Mouse (Mus musculus): Measurements from ENCODE around the gene Poll. TPM values are rescaled to one million over a fixed set of nuclear protein-coding genes. Genes with fewer than 3 reads are reported as not detected.

Poll gene
- total and polyA plus RNA-seq, 3 experiments: 7.6 to 15.9 (median 9.4) TPM

DNA sequence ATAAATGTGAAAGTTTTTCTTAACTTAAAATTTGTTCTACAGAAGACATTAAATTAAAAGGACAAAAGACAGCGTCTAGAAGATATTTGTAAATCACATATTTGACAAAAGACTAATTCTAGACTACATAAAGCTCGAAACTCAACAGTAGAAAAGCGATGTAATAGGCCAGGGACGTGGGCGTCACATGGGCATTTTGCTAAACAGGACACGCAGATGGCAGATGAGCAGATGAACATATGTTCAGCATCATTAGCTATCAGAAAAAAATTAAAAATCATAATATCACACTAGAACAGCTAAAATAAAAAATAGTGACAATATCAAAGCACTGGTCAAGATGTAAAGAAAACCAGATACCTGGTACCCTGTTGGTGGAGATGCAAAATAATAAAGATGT lies 29.4 kb upstream of the Poll start:
- no peak for ATAC-seq (ENCODE audit: extremely low read depth, insufficient number of reproducible peaks, low FRiP score, poor library complexity, severe bottlenecking)
- H3K27me3 ChIP-seq (ENCODE audit: insufficient read depth, low read length): no peaks in the 10 kb centered on the region
- H3K9me3 ChIP-seq (replicated peaks): no peaks in the 10 kb centered on the region

DNA sequence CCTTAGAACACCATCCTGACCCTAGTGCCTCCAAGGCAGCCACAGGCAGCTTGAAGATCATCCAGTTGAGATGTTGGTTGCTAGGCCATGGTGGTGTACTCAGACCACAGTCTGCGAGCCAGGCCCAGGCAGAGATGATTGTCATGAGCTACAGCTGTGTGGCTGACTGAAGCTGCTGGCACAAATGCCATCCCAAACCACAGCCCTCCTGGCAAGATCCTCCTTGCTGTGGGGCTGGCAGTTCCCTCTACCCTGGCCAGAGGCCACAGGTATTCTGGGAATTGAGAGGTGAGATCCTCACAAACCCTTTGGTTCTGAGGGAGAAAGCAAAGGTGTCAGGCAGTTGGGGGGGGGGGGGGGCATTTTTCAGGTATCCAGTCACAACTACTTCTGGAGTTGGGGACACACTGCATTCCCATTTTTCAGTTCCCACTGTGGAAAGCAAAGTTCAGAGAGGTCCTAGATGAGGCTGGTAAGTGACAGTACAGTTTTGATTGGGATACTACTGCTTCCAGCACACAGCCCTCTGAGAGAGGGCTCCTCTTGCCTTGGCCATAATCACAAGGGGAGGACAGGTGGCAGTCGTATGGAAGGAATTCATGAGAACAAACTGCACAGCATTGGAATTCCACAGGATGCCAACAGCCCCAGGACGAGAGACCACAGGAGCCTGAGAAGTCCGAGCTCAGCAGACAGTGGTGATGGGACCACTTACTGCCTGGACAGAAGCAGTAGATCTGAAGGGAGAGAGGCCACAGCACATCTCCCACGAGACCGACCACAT lies 27.4 kb upstream of the Poll start:
- H3K9me3 ChIP-seq (replicated peaks): no peaks in the 10 kb centered on the region
- TF ChIP-seq POLR2AphosphoS5 (IDR thresholded peaks at IDR 0.05; ENCODE audit: insufficient replicate concordance, low read depth, low read length) (no peak), CTCF (IDR thresholded peaks at IDR 0.05; ENCODE audit: low read depth, low read length) (no peak), GATA1 (IDR thresholded peaks at IDR 0.05; ENCODE audit: borderline replicate concordance, low read length) (no peak), GATA2 (IDR thresholded peaks at IDR 0.05; ENCODE audit: borderline replicate concordance, low read depth, low read length) (no peak), TAL1 (conservative IDR thresholded peaks at IDR 0.05; ENCODE audit: low read depth, low read length) (no peak)
- ATAC-seq (ENCODE audit: extremely low read depth, insufficient number of reproducible peaks, low FRiP score, poor library complexity, severe bottlenecking): no peak
- H3K4me3 ChIP-seq (ENCODE audit: low read depth, low read length): no peak overlapping the region
- DNase-seq (ENCODE audit: low spot score): no peak
- peaks cover 79% of the 10 kb centered on the region for H3K36me3 ChIP-seq (replicated peaks)
- peaks cover 21% of the 10 kb centered on the region for H3K4me1 ChIP-seq (ENCODE audit: insufficient read depth, low read depth, low read length)
- H3K27me3 ChIP-seq (ENCODE audit: insufficient read depth, low read length): no peaks in the 10 kb centered on the region

More for the DNA sequence above, 29.4 kb upstream of the Poll start:
- peaks cover 33% of the 10 kb centered on the region for H3K4me1 ChIP-seq (ENCODE audit: insufficient read depth, low read depth, low read length)
- H3K36me3 ChIP-seq (replicated peaks): peaks cover 78% of the 10 kb centered on the region
- no peak for DNase-seq (ENCODE audit: low spot score)
- H3K4me3 ChIP-seq (ENCODE audit: low read depth, low read length): no peak overlapping the region
- TF ChIP-seq TAL1 (conservative IDR thresholded peaks at IDR 0.05; ENCODE audit: low read depth, low read length): no peak
- TF ChIP-seq CTCF (IDR thresholded peaks at IDR 0.05; ENCODE audit: low read depth, low read length): no peak
- no peak for TF ChIP-seq GATA1 (IDR thresholded peaks at IDR 0.05; ENCODE audit: borderline replicate concordance, low read length)
- TF ChIP-seq POLR2AphosphoS5 (IDR thresholded peaks at IDR 0.05; ENCODE audit: insufficient replicate concordance, low read depth, low read length): no peak
- TF ChIP-seq GATA2 (IDR thresholded peaks at IDR 0.05; ENCODE audit: borderline replicate concordance, low read depth, low read length): no peak

DNA sequence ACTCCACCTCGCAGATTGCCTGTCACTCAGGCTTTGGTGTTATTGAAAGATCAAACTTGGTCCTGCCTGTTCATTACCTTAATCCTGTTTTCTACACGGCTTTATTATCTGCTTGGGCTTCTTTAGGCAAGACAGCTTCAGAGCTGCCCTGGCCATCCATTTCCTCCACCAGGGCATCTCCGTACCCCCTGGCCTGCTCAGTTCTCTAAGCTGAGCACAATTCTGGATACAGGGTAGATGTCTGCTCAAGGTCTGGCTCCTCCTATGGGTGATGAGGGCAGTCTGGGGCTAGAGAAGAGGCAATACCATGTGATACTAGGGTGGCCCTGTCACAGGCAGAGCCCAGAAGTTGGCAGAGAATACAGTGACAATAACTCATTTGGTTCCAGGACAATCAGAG lies 26.5 kb upstream of the Poll start:
- Histone ChIP-seq H3K4me3 (ENCODE audit: low read depth, low read length) (no peak overlapping the region), H3K36me3 (replicated peaks) (peaks cover 79% of the 10 kb centered on the region), H3K4me1 (ENCODE audit: insufficient read depth, low read depth, low read length) (peaks cover 18% of the 10 kb centered on the region), H3K27me3 (ENCODE audit: insufficient read depth, low read length) (no peaks in the 10 kb centered on the region), H3K9me3 (replicated peaks) (no peaks in the 10 kb centered on the region)
- TF ChIP-seq GATA2 (IDR thresholded peaks at IDR 0.05; ENCODE audit: borderline replicate concordance, low read depth, low read length) (no peak), POLR2AphosphoS5 (IDR thresholded peaks at IDR 0.05; ENCODE audit: insufficient replicate concordance, low read depth, low read length) (no peak), GATA1 (IDR thresholded peaks at IDR 0.05; ENCODE audit: borderline replicate concordance, low read length) (no peak)
- ATAC-seq (ENCODE audit: extremely low read depth, insufficient number of reproducible peaks, low FRiP score, poor library complexity, severe bottlenecking) (no peak), DNase-seq (ENCODE audit: low spot score) (no peak)

DNA sequence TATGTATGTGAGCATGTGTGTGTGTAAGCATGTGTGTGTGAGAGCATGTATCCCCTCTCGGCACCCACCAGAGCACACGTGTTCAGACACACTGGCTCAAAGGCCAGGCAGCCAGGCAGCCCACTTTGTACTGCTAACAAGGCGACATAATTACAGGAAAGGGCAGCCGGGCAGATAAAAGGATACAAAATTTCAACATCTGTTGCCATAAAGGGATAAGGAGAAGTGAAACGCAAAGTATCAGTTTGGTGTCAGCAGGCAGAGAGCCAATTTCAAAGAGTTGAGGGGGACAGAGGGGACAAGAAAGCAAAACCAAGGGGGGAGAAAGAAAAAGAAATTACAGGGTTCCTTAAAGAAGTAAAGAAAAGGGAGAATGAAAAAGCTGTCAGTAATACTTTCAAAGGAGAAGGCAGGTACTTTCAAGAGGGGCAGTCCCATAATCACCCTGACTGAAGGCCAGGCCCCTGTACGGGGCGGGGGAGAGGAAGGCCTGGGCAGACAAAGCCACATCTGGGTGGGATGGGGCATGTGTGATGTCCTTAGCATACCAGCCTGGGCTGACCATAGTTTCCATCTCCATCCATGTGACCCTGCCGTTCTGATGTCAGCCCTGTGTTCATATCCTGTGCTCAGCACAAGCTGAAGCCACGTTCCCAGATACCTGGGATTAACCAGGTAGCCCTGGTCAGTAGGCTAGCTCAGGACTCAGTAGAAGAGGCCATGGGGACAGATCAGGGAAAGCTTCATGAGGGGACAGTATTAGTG lies 24.7 kb upstream of the Poll start:
- Histone ChIP-seq H3K27me3 (ENCODE audit: insufficient read depth, low read length) (no peaks in the 10 kb centered on the region), H3K36me3 (replicated peaks) (peaks cover 90% of the 10 kb centered on the region), H3K4me1 (ENCODE audit: insufficient read depth, low read depth, low read length) (peaks cover 25% of the 10 kb centered on the region), H3K4me3 (ENCODE audit: low read depth, low read length) (no peak overlapping the region; the same call in 1 of the 2 replicates), H3K9me3 (replicated peaks) (no peaks in the 10 kb centered on the region)
- DNase-seq (ENCODE audit: low spot score): no peak
- TF ChIP-seq GATA2 (IDR thresholded peaks at IDR 0.05; ENCODE audit: borderline replicate concordance, low read depth, low read length) (no peak), POLR2AphosphoS5 (IDR thresholded peaks at IDR 0.05; ENCODE audit: insufficient replicate concordance, low read depth, low read length) (no peak), TAL1 (conservative IDR thresholded peaks at IDR 0.05; ENCODE audit: low read depth, low read length) (no peak), CTCF (IDR thresholded peaks at IDR 0.05; ENCODE audit: low read depth, low read length) (no peak), GATA1 (IDR thresholded peaks at IDR 0.05; ENCODE audit: borderline replicate concordance, low read length) (no peak)
- ATAC-seq (ENCODE audit: extremely low read depth, insufficient number of reproducible peaks, low FRiP score, poor library complexity, severe bottlenecking): no peak

DNA sequence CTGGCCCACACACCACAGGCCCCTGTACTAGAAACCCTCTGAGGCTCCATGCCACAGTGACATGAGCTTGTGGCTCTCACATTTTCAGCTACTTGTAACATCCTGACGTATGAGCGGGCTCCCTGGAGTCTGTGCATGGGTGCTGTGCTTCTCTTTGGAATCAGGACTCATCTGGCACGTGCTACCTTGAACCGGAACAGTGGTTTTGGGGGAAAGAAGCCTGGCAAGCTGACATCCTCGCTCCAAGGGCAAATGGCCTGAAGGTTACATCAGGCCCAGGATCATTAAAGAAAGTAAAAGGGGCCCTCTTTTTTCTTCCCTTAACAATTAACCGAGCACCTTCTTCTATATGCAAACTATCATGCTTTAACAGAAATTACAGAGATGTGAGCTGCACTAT lies 22.8 kb upstream of the Poll start:
- Histone ChIP-seq H3K9me3 (replicated peaks) (no peaks in the 10 kb centered on the region), H3K36me3 (replicated peaks) (peaks cover 96% of the 10 kb centered on the region), H3K4me1 (ENCODE audit: insufficient read depth, low read depth, low read length) (peaks cover 25% of the 10 kb centered on the region), H3K4me3 (ENCODE audit: low read depth, low read length) (no peak overlapping the region), H3K27me3 (ENCODE audit: insufficient read depth, low read length) (no peaks in the 10 kb centered on the region)
- DNase-seq (ENCODE audit: low spot score): no peak
- no peak for ATAC-seq (ENCODE audit: extremely low read depth, insufficient number of reproducible peaks, low FRiP score, poor library complexity, severe bottlenecking)
- TF ChIP-seq CTCF (IDR thresholded peaks at IDR 0.05; ENCODE audit: low read depth, low read length): no peak
- no peak for TF ChIP-seq GATA1 (IDR thresholded peaks at IDR 0.05; ENCODE audit: borderline replicate concordance, low read length)
- TF ChIP-seq GATA2 (IDR thresholded peaks at IDR 0.05; ENCODE audit: borderline replicate concordance, low read depth, low read length): no peak
- no peak for TF ChIP-seq TAL1 (conservative IDR thresholded peaks at IDR 0.05; ENCODE audit: low read depth, low read length)
- TF ChIP-seq POLR2AphosphoS5 (IDR thresholded peaks at IDR 0.05; ENCODE audit: insufficient replicate concordance, low read depth, low read length): no peak

DNA sequence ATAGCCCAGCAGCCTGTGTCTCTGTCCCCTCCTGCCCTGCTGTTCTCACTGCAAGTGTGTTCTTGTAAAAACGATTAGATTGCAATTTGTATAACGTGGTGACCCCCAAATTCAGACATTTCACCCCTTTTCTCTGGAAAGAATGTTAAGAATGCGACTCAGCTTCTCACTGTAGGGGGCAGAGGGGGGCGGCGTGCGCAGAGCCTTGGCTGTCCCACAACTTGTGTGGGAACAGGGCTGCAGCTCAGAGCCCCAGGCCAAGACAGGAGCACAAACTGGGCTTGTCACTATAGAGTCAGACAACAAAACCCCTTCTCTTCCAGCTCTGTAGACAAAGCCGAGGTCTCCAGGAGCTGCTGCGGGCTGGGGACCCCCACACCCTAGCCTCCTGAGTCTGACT lies 21.8 kb upstream of the Poll start:
- ATAC-seq (ENCODE audit: extremely low read depth, insufficient number of reproducible peaks, low FRiP score, poor library complexity, severe bottlenecking) (no peak), DNase-seq (ENCODE audit: low spot score) (no peak)
- no peak overlapping the region for H3K4me3 ChIP-seq (ENCODE audit: low read depth, low read length)
- H3K27me3 ChIP-seq (ENCODE audit: insufficient read depth, low read length): no peaks in the 10 kb centered on the region
- H3K4me1 ChIP-seq (ENCODE audit: insufficient read depth, low read depth, low read length): peaks cover 32% of the 10 kb centered on the region
- H3K36me3 ChIP-seq (replicated peaks): peaks cover 96% of the 10 kb centered on the region
- TF ChIP-seq TAL1 (conservative IDR thresholded peaks at IDR 0.05; ENCODE audit: low read depth, low read length) (no peak), POLR2AphosphoS5 (IDR thresholded peaks at IDR 0.05; ENCODE audit: insufficient replicate concordance, low read depth, low read length) (no peak), CTCF (IDR thresholded peaks at IDR 0.05; ENCODE audit: low read depth, low read length) (no peak), GATA1 (IDR thresholded peaks at IDR 0.05; ENCODE audit: borderline replicate concordance, low read length) (no peak), GATA2 (IDR thresholded peaks at IDR 0.05; ENCODE audit: borderline replicate concordance, low read depth, low read length) (no peak)
- no peaks in the 10 kb centered on the region for H3K9me3 ChIP-seq (replicated peaks)
